Mouse (Mus musculus) embryo, embryonic 10 days (tissue): ENCODE measurements around the gene Kif6.

ENCODE experiments used
- DNase-seq: peaks from one replicate; pipeline ENCODE4 v3.0.0-alpha.2; 2015; ENCODE audit warnings: low spot score

The Kif6 gene

DNA sequence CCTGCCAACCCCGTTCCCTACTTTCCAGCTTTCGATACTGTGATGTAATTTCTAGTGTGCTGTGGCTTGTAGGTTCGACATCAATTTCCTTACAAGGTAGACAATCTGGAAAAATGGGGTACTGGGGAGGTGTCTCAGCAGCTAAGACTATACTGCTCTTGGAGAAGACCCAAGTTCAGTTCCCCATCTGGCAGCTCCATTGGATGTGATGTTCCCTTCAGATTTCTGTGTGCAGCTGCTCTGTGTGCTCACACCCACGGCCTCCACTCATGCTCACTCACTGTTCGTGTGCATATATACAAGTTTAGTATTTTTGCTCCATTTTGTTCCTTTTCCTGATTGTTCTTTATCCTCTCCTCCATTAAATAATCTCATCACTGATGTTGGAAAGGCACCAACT, 51.8 kb downstream of the Kif6 start:
- DNase-seq, result no peak

DNA sequence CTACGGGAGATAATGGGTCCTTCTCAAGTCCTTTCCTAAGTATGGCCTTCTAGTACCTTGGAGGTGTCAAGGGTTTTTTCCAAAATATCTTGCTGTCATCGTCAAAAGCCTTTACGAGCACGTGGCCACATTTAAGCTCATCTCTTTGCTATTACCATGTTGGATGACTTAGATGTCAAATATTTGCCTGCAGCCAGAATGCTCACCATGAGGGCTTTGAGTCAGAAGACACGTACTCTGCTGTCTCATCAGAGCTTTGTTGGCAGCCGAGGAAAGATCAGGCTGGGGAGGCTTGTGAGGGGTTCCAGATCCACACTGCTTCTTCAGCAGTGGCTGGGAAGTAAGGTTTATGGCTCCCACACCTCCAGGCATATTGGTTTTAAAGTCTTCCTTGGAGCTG, 53.4 kb downstream of the Kif6 start:
- DNase-seq, result no peak

DNA sequence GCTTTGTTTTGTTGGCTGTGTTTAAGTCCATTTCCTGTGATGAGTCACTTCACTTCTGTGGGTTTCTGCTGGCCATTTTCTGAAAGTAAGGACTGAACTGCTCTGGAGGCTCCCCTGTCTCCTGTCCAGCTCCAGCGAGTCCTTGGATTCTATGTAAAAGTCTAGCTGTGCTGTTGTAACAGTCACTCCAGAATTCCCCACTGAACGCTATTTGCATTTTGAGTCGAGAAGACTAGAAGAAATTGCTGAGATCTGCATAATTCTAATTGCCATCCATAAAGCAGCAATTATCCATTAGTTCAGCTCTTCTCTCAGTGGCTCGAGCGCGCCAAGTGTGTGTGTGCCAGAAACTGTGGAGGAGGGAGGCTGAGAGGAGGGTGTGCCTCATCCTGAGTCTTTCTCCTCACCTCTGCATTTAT, 57.0 kb downstream of the Kif6 start:
- no peak for DNase-seq

DNA sequence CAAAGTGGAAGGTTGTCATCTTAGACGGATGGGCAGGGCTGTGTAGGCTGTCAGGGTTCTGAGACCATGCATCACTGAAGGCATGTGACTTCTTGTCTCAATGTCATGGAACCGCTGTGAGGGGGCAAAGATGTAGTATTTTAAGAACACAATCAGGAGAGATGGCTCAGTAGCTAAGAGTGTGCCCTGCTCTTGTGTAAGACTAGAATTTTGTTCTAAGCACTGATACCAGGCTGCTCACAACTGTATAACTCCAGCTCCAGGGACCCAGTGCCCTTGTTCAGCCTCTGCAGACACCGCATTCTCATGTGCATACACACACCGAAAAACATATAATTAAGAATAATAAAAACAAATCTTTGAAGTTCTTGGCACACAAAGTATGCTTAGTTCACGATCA, 57.5 kb downstream of the Kif6 start:
- DNase-seq, result no peak

DNA sequence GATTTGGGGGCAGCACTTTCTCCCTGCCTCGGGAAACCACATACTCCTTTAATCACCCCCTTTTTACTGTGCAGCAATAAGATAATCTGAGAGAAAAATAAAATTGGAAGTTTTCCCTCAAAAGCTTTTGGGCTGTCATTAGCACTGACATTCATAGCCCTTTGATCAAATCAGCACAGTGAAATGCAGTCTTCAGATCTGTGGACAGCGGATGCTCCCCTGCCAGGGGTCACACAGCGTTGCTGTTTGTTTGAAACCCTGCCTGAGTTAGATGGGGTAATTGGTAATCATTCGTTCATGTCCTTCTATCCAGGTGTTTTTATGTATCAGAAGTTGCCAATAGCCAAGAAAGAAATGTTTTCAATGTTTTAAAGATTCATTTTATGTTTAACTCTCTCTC, 60.7 kb downstream of the Kif6 start:
- DNase-seq, result no peak

DNA sequence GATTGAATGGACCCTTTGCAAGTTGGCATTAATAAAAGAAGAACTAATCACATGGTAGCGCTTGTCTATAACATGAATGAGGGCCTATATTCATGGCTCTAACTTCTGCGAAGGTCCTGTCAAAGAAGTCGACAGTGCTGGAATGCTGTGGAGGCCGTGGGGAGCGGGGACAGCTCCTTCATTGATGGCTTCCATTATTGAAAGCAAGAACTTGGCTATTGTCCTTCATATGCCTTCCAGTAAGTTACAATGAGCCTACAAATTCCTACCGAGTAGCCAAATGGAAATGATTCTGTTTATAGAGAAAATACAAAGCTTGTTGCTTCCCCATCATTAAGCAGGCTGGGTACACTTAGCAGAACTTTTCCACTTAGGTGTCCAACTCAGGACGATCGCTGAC, 66.5 kb downstream of the Kif6 start:
- peak; percentile 44 for DNase-seq

DNA sequence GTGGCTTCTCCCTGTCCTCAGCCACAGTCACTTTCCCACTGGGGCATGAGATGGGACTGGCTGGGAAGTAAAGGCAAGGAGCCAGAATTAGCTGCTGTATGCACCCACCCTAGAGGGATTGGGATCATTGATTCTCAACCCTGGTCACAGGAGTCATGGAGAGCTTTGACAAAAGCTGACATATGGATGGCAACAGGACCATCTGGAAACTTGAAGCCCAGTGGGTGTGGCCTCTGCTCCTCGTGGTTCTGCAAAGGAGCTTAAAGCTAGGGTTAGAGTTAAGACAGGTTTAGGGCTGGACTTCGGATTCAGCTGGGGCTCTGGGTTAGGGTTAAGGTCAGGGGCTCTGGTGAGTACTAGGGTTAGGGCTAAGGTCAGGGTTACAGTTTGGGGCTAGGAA, 69.2 kb downstream of the Kif6 start:
- peak; percentile 51 for DNase-seq

DNA sequence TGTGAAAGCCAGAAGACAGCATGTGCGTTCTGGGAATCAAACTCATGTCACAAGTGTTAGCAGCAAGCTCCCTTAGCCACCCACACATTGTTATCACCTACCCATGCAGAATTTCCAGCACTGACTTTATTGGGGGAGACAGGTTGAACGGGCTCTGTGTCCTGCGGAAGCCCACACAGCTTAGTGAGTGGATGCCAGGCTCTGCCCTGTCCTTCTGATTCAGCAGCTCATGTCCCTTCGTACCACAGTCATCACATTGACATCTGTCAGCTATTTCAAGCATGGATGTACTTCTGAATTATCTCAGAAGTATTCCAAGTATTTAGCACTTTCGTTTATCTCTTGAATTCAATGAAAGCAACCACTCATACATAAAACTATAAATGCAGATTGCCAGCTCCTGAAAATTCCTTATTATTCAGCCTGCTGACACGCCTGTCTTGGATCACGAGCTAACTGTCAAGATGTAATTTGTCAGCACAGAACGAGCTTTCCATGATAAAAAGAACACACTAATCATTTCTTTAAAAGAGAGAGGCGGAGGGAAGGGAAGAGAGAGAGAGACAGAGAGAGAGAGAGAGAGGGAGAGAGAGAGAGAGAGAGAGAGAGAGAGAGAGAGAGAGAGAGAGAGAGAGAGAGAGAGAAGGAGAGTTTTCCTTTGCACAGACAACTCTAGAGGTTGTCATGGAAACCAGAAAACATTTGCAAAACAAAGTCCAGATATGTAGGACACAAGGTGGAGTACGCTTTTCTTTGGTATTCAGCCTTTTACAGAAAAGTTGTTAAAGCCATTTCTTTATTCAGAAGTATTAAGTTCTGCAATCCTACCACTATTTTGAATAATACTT, 75.9 kb downstream of the Kif6 start:
- peak; percentile 23 for DNase-seq

DNA sequence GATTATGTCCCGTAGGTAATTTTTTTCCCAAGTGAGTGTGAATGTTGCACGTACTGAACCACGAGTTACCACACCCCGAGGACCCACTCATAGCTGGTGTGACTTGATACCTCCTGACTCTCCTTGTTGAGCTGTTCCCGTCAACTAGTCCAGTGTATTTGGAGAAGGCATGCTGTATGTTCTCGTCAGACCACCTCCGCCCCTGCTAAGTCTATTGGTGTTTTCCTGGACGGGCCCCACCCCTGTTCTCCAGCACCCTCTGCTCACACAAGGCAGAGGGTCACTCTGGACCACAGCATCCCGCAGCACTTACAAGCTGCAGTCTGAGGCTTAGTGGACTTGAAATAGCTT, 76.5 kb downstream of the Kif6 start:
- DNase-seq, result no peak

DNA sequence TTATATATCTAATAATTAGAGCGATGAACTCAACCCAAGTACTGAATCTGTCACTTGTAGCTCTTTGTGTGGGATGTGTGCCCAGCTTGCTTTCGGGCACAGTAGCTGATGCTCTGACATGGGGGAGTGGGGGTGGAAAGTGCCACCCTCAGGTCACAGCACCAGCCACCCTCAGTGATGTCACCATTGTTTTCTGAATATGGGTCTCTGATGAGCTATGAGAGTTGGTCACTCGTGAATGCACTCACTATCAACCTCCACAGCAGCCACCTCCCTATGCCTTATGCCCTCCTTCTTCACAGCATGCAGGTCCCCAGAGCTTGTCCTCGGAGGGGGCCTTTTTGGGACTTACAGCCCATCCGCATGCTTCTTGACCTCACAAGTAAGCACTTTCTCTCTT, 78.3 kb downstream of the Kif6 start:
- no peak for DNase-seq

DNA sequence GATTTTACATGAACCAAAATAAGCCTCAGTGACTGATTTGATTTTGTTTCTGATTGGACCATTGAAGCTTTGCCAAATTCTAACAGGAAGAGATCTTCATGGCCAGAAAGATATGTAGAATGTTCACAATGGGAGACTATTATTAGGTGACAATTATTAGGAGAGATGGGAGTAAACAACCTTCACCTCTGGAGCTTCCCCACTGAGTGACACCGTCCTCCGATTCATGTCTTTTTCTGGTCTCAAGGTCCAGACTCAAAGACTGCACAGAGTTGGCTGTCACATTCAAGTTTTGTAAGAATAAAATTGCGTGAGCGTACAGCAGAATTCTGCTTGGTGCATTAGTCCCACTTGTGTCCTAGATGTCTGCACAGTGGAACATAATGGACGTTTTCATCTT, 82.3 kb downstream of the Kif6 start:
- no peak for DNase-seq

DNA sequence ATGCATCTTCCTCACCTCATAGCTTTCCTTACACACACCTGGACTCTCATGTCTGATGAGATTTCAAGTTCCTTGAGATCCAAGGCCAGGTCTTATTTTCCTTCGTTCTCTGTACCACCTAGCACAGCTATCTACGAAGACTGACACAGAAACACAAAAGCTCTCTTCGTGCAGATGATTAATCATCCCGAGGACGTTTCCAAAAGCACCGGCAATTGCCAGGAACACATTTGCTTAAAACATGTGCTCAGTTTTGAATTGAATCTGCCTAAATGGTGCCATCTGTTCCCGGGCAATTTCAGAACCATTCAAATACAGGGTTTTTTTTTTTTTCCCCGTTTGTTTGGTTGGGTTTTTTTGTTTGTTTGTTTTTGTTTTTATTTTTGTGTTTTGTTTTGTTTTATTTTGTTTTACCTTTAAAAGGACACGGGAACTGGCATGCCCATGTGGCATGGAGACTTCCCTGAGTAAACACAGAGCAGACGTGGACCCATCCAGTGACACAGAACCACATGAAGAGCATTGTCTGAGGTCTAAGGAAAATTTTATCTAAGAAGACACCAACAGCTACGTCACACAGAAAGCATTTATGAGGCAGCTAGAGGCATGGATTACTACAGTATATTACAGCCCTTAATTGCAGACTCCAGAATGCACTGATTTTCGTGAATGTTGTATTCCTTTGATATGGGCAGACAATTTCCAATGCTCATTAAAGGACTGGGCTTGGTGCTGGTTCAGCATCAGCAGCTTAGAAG, 88.7 kb downstream of the Kif6 start:
- DNase-seq, result no peak

DNA sequence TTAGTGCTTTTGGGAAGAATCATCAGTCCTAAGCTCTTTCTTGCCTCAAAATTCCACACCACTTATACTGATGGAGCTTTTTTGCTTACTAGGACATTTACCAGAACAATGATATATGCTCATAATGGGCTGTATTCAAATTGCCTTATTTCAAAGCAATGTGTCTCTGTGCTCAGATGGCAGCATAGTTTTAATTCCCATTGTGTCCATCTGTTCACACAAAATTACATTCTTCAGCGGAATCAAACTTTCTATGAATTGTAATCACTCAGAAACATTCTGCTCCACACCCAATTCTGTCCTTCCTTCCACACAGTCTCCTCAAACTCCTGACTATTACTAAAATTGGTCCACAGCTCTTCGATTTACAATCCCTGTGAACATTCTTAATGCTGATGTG, 94.3 kb downstream of the Kif6 start:
- no peak for DNase-seq

DNA sequence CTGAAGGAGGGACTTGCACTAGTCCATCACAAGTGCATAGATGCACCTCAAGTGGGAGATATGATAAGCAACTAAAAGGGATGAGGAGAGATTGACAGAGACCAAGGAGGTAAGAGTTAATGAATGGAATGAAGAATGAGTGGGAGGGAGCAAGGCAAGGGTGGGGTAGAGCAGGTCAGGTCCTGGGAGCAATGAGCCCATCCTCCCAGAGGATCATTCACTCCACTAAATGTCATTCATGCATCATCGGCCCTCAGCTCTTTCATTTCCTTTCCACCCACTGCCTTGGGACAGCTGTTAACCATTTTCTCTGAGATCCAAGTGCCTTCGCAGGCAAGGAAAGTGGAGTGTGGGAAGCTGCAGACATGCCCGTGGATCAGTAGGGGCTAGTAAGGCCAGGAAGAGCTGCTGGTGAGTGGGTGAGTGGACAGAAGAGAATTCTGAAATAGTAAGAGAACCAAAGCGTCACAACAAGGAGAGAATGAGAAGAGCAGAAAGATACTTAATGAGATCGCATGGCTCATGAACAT, 95.2 kb downstream of the Kif6 start:
- DNase-seq, result peak; percentile 17

DNA sequence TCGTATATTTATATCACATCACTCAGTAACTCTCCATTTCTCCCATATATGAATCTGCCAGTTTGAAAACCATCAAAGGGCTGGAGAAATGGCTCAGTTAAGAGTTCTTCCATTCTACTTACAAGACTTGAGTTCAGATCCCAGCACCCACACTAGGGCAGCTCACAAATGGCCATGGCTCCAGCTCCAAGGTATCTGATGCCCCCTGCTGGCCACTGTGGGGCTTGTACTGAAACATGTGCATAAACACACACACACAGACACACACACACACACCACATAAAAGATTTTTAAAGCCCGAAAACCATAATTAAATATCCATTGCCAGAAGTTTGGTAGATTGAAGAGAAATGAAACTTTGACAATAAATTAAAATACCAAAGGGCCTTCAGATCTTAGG, 111.3 kb downstream of the Kif6 start:
- no peak for DNase-seq

DNA sequence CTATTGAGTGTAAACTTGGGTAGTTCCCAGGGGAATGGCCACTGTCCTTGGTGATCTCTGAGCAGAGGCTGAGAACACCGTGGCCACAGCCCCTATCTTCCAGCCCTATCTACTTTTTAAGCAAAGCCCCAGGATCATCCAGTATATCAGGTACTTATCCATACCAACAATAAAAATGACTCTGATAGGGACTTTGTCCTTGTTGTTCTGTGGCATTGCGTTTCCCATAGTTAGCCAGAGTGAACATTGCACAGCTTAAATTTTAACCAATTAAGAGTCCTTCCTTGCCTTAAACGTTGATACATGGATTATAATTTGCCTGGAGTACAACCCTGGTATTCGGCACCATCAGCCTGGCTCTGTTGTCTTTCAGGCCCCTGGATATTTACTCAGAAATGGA, 112.0 kb downstream of the Kif6 start:
- DNase-seq, result no peak

DNA sequence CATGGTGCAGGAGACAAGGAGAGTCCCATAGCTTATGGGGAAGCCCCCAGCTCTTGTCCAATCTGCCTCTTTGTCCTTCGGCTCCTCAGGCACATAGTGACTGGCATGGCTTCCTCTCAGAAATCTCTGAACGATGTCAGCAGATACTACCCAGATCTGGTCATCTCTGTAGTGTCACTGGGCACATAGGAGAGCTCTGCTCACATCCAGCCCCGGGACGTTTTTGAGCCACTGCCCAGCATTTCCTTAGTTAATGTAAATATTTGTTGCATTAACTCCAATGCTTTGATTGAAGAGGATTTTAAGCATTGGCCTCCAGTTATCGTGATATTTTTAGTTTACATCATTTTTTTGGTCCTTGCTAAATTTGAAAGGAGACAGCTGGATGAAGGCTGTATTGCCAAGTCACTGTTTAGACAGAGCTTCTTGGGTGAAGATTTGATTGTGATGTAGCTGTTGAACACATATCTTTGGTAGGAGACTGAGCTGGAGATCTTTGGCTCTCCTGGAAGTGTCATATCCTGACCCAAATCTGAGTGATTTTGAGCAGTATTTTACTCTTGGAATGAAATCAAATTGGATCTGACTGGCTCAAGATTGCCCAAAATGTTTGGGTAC, 112.6 kb downstream of the Kif6 start:
- DNase-seq, result no peak

DNA sequence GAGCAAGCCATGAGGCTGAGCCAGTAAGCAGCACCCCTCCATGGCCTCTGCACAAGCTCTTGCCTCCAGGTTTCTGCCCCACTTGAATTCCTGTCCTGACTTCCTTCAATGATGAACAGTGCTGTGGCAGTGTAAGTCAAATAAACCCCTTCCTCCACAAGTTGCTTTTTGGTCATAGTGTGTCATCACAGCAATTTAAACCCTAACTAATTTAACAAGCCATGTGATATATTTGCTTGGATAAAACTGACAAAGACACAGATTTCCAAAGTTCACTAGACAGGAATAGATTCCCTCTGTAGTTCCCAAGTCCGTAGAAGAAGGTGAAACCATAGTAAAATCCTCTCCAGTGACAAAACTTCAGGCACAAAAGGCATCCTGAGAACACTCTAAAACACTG, 114.9 kb downstream of the Kif6 start:
- no peak for DNase-seq

DNA sequence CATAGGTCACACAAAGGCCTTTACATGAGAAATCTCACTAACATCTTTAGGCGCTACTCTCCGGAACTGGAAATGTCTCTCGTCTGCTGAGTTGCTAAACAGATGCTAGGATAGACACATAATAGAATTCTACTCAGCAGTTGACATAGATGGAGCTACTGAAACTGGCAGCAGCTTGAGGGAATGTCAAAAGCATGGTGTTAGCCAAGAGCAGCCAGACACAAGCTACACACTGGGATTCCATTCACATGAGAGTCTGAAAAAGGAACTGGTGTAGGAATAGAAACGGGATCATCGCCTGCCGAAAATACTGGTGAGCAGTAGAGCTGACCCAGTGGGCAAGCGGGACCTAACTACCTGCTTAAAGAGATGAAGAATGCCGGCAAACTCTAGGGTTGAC, 117.8 kb downstream of the Kif6 start:
- no peak for DNase-seq

DNA sequence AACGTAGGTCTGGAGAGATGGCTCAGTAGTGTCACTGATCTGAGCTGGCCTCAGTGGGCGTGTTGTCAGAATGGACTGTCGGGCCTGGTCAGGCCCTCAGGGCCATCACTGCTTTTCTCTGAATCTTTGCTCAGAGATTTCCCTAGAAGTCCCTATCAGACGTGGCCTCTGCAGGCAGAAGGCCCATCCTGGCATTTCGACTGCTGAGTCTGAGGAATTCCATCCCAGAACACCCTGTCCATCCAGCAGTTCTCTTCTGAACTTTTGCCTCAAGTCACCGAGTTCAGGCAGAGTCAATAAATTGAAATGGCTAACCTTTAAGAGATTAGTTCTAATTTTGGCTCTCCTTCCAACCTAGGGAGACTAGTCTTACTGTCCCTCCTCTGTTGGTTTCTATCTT, 119.1 kb downstream of the Kif6 start:
- DNase-seq, result no peak

DNA sequence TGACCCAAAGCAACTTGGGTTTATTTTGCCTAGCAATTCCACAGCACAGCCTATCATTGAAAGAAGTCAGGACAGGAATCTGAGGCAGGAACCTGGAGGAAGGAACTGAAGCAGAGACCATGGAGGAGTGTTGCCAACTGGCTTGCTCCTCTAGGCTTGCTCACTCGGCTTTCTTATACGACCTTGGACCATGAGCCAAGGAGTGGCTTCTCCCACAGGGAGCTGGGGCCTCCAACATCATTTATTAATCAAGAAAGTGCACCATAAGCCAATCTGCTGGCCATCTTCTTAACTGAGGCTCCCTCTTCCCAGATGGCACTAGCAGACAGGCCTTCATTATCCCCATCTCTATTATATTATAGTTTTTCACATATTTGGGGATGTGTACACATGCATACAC, 119.8 kb downstream of the Kif6 start:
- DNase-seq, result no peak

DNA sequence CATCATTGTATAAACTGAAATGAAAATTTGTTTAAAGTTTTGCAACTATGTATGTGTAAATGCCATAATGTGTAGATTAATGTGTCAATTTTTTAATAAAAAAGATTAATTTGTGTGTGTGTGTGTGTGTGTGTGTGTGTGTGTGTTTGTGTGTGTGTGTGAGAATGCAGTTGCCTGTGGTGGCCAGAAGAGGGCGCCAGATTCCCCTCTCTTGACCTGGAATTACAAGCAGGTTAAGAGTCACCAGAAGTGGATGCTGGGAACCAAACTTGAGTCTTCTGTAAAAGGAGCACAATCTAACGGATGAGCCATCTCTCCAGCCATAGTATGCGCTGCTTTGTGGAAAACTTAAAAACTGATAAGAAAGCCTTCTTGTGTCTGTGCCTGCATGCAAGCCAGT, 121.4 kb downstream of the Kif6 start:
- DNase-seq, result no peak

DNA sequence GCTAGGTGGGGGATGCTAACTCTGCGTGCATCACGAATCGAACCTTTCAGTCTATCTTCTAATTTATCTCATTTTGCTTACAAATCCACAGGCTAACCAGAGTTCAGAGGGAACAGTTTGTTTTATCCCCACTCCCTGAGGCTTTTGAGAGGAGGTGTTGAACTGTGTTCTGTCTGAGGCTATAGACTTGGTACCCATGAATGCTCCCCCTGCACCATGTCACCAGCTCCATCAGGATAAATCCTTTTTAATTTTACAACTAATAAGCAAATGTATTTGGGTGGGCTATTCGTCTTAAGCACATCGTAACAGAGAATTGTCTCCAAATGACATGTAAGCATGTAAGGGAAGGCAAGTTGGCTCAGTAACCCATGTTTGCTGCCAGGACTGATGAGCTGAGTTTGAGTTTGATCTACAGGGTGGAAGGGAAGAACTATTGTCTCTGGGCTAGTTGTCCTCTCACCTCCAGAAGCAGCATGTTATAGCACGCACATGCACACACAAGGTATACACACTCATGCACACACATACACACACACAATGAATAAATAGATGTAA, 122.4 kb downstream of the Kif6 start:
- DNase-seq, result no peak
